Mouse (Mus musculus) mouse embryonic stem cell (cell line): ENCODE data around the gene Galm.

Experiments used
- in situ Hi-C, 2 experiments: fragments of 300-500 bp; cut with MboI; formaldehyde crosslinking; loops; 1 replicate in 1 of 2; 3 replicates in 1 of 2; pipeline ENCODE4 v1.14.3; 2019 to 2020; ENCODE audit warnings: low sequenced_read_pairs in 2 of 2, low pct_unique_long_range_greater_than_20kb in 1 of 2, mixed read lengths in 1 of 2; ENCODE audit not compliant: unreplicated experiment in 1 of 2

Galm gene

GRCm38 (mm10) chr17:80124985-80125750 is 2.1 kb upstream of the Galm start:
- in situ Hi-C loops, result no loop called here

GRCm38 (mm10) chr17:80126166-80126565 is 1.1 kb upstream of the Galm start:
- in situ Hi-C loops, result no loop called here

GRCm38 (mm10) chr17:80128476-80128990 is 1.3 kb downstream of the Galm start:
- in situ Hi-C loops, result no loop called here

- in situ Hi-C loops, result no loop called here
These were observed 2.1 kb downstream of the Galm start for GRCm38 (mm10) chr17:80129387-80129786.

- in situ Hi-C loops, result no loop called here
These were observed 3.6 kb downstream of the Galm start for GRCm38 (mm10) chr17:80130718-80131430.

- in situ Hi-C loops, result no loop called here
These were observed 4.1 kb downstream of the Galm start for GRCm38 (mm10) chr17:80131431-80131766.

GRCm38 (mm10) chr17:80131838-80132237 is 4.6 kb downstream of the Galm start:
- in situ Hi-C loops, result no loop called here

GRCm38 (mm10) chr17:80132502-80132901 is 5.2 kb downstream of the Galm start:
- in situ Hi-C loops, result no loop called here

GRCm38 (mm10) chr17:80138434-80139162 is 11.3 kb downstream of the Galm start:
- in situ Hi-C loops, result no loop called here

- in situ Hi-C loops, result no loop called here
These were observed 12.6 kb downstream of the Galm start for GRCm38 (mm10) chr17:80139753-80140444.

GRCm38 (mm10) chr17:80143478-80144232 is 16.4 kb downstream of the Galm start:
- in situ Hi-C loops, result no loop called here

GRCm38 (mm10) chr17:80145210-80145609 is 17.9 kb downstream of the Galm start:
- in situ Hi-C loops, result no loop called here

GRCm38 (mm10) chr17:80145771-80146170 is 18.5 kb downstream of the Galm start:
- in situ Hi-C loops, result no loop called here

- in situ Hi-C loops, result no loop called here
These were observed 21.1 kb downstream of the Galm start for GRCm38 (mm10) chr17:80148053-80148994.

- in situ Hi-C loops, result no loop called here
These were observed 21.7 kb downstream of the Galm start for GRCm38 (mm10) chr17:80148995-80149388.

GRCm38 (mm10) chr17:80151353-80151752 is 24.1 kb downstream of the Galm start:
- in situ Hi-C loops, result no loop called here
